Mouse (Mus musculus): Measurements from ENCODE around the gene Gm9837. TPM values are rescaled to one million over a fixed set of nuclear protein-coding genes. Genes with fewer than 3 reads are reported as not detected.

Gene Gm9837
- polyA plus RNA-seq, 1 experiment from 2014 or later, result not detected

Other genes starting within 250 kb of the Gm9837 start
- gene Hspa4, start 170.0 kb downstream of the Gm9837 start, polyA plus RNA-seq (2014; fragmentation: Nextera tagmentation; extraction: Ambion mirVana), result 84.1 and 101 TPM in 2 replicates
- 21.3 and 24.9 TPM in 2 replicates for gene Zcchc10, start 145.8 kb downstream of the Gm9837 start, polyA plus RNA-seq (2014; fragmentation: Nextera tagmentation; extraction: Ambion mirVana)
- 29.3 and 54.4 TPM in 2 replicates for gene Aff4, start 119.6 kb downstream of the Gm9837 start, polyA plus RNA-seq (2014; fragmentation: Nextera tagmentation; extraction: Ambion mirVana)
- gene Leap2, start 47.3 kb downstream of the Gm9837 start, polyA plus RNA-seq (2014; fragmentation: Nextera tagmentation; extraction: Ambion mirVana), result not detected in 2 replicates
- gene Uqcrq, start 39.6 kb downstream of the Gm9837 start, polyA plus RNA-seq (2014; fragmentation: Nextera tagmentation; extraction: Ambion mirVana), result 1,123 and 1,162 TPM in 2 replicates
- 0.76 and 1.4 TPM in 2 replicates for gene Gdf9, start 39.5 kb downstream of the Gm9837 start, polyA plus RNA-seq (2014; fragmentation: Nextera tagmentation; extraction: Ambion mirVana)
- gene Gm10447, start 13.4 kb downstream of the Gm9837 start, polyA plus RNA-seq (2014; fragmentation: Nextera tagmentation; extraction: Ambion mirVana), result 0.13 TPM in 1 of 2 replicates, not detected in the other
- 3.3 and 3.7 TPM in 2 replicates for gene Shroom1, start 13.3 kb downstream of the Gm9837 start, polyA plus RNA-seq (2014; fragmentation: Nextera tagmentation; extraction: Ambion mirVana)
- gene Gm9945, start 9.7 kb upstream of the Gm9837 start, polyA plus RNA-seq (2014; fragmentation: Nextera tagmentation; extraction: Ambion mirVana), result 0.29 TPM in 1 of 2 replicates, not detected in the other
- 0.41 and 0.73 TPM in 2 replicates for gene Sowaha, start 9.8 kb upstream of the Gm9837 start, polyA plus RNA-seq (2014; fragmentation: Nextera tagmentation; extraction: Ambion mirVana)
- gene Sept8, start 48.8 kb upstream of the Gm9837 start, polyA plus RNA-seq (2014; fragmentation: Nextera tagmentation; extraction: Ambion mirVana), result 18.8 and 21.4 TPM in 2 replicates
- 31.9 and 38.6 TPM in 2 replicates for gene Kif3a, start 96.9 kb upstream of the Gm9837 start, polyA plus RNA-seq (2014; fragmentation: Nextera tagmentation; extraction: Ambion mirVana)
- 0.86 and 1.8 TPM in 2 replicates for gene Il4, start 148.2 kb upstream of the Gm9837 start, polyA plus RNA-seq (2014; fragmentation: Nextera tagmentation; extraction: Ambion mirVana)
- not detected in 2 replicates for gene Il13, start 164.2 kb upstream of the Gm9837 start, polyA plus RNA-seq (2014; fragmentation: Nextera tagmentation; extraction: Ambion mirVana)
- 19.5 and 22.4 TPM in 2 replicates for gene Rad50, start 236.8 kb upstream of the Gm9837 start, polyA plus RNA-seq (2014; fragmentation: Nextera tagmentation; extraction: Ambion mirVana)